Mouse (Mus musculus) ES-Bruce4 (cell line): ENCODE data around the gene Hesx1. TPM values are rescaled to one million over a fixed set of nuclear protein-coding genes. Genes with fewer than 3 reads are reported as not detected.

Experiments used
- H3K27ac ChIP-seq: 2 replicates; pipeline ENCODE4 v1.5.1; 2012; ENCODE audit warnings: low read length, inconsistent platforms; ENCODE audit not compliant: insufficient read depth
- H3K27me3 ChIP-seq: 2 replicates; pipeline ENCODE4 v1.6.1; 2012; ENCODE audit warnings: mild to moderate bottlenecking, low read length, inconsistent platforms; ENCODE audit not compliant: control insufficient read depth, poor library complexity, insufficient read depth, severe bottlenecking
- H3K36me3 ChIP-seq: 2 replicates; pipeline ENCODE4 v1.6.1; 2012; ENCODE audit warnings: inconsistent platforms, mild to moderate bottlenecking, low read length, moderate library complexity; ENCODE audit not compliant: control insufficient read depth, poor library complexity, insufficient read depth, severe bottlenecking
- H3K4me1 ChIP-seq: one replicate; pipeline ENCODE4 v1.8.1; 2011; ENCODE audit warnings: low read length; ENCODE audit not compliant: control insufficient read depth, insufficient read depth
- H3K4me3 ChIP-seq: 2 replicates; pipeline ENCODE4 v1.5.1; 2011; ENCODE audit warnings: low read depth, mild to moderate bottlenecking, low read length
- H3K9ac ChIP-seq: 2 replicates; pipeline ENCODE4 v1.6.1; 2012; ENCODE audit warnings: low read depth, mild to moderate bottlenecking, inconsistent platforms; ENCODE audit not compliant: poor library complexity, severe bottlenecking
- H3K9me3 ChIP-seq: replicated peaks from 2 replicates; pipeline ENCODE4 v1.6.1; 2012; ENCODE audit warnings: mild to moderate bottlenecking, low read length, inconsistent platforms; ENCODE audit not compliant: control insufficient read depth, poor library complexity, insufficient read depth, severe bottlenecking
- CTCF ChIP-seq: IDR thresholded peaks from one replicate; pipeline ENCODE4 v1.8.1; 2011; ENCODE audit warnings: low read depth, low read length
- EP300 ChIP-seq: IDR thresholded peaks from 2 replicates; pipeline ENCODE4 v1.6.1; 2011; ENCODE audit warnings: low read depth, low read length; ENCODE audit not compliant: insufficient read depth
- POLR2A ChIP-seq: IDR thresholded peaks from one replicate; pipeline ENCODE4 v1.8.1; 2011; ENCODE audit warnings: low read length; ENCODE audit not compliant: insufficient read depth
- polyA plus RNA-seq: library from polyadenylated mRNA; stranded (reverse); fragments of >200 nt; gene quantifications from 2 replicates; pipeline ENCODE4 v1.2.4, GENCODE M21; 2011; ENCODE audit warnings: low read depth; ENCODE audit not compliant: missing spikeins, insufficient read depth, insufficient read length

The Hesx1 gene
- polyA plus RNA-seq, 1 experiment = 3.7 TPM

GRCm38 (mm10) chr14:27017936-27018335 lies 23.7 kb downstream of the Hesx1 start:
- TF ChIP-seq CTCF = no peak
- no peak for TF ChIP-seq POLR2A
- TF ChIP-seq EP300 = no peak
- Histone ChIP-seq H3K4me3 (no peak overlapping the region), H3K9ac (no peak overlapping the region), H3K9me3 (no peaks in the 10 kb centered on the region), H3K4me1 (no peaks in the 10 kb centered on the region), H3K27ac (no peak overlapping the region), H3K36me3 (no peaks in the 10 kb centered on the region), H3K27me3 (no peaks in the 10 kb centered on the region)

GRCm38 (mm10) chr14:27019850-27020249 lies 25.6 kb downstream of the Hesx1 start:
- no peak for TF ChIP-seq EP300
- no peak for TF ChIP-seq CTCF
- TF ChIP-seq POLR2A = no peak
- no peaks in the 10 kb centered on the region for H3K9me3 ChIP-seq
- no peaks in the 10 kb centered on the region for H3K36me3 ChIP-seq
- H3K27me3 ChIP-seq = no peaks in the 10 kb centered on the region
- no peak overlapping the region for H3K9ac ChIP-seq
- H3K4me1 ChIP-seq = no peaks in the 10 kb centered on the region
- H3K4me3 ChIP-seq = no peak overlapping the region
- no peak overlapping the region for H3K27ac ChIP-seq

- H3K4me1 ChIP-seq = no peaks in the 10 kb centered on the region
- H3K27me3 ChIP-seq = no peaks in the 10 kb centered on the region
- no peak overlapping the region for H3K4me3 ChIP-seq
- H3K9me3 ChIP-seq = no peaks in the 10 kb centered on the region
- H3K36me3 ChIP-seq = no peaks in the 10 kb centered on the region
- H3K27ac ChIP-seq = no peak overlapping the region
- TF ChIP-seq CTCF = peak; percentile 92
- TF ChIP-seq POLR2A = no peak
- 0 out of 2 replicates have a peak, but pooled peaks have one; percentile 18 for TF ChIP-seq EP300
- no peak overlapping the region for H3K9ac ChIP-seq
These were observed 28.7 kb downstream of the Hesx1 start for GRCm38 (mm10) chr14:27022876-27023275.

- H3K27me3 ChIP-seq = no peaks in the 10 kb centered on the region
These were observed 30.4 kb downstream of the Hesx1 start for GRCm38 (mm10) chr14:27024664-27025063.

GRCm38 (mm10) chr14:27029771-27030173 lies 35.6 kb downstream of the Hesx1 start:
- Histone ChIP-seq H3K9me3 (no peaks in the 10 kb centered on the region), H3K4me1 (no peaks in the 10 kb centered on the region), H3K27ac (no peak overlapping the region), H3K36me3 (no peaks in the 10 kb centered on the region), H3K9ac (no peak overlapping the region), H3K27me3 (no peaks in the 10 kb centered on the region), H3K4me3 (no peak overlapping the region)
- TF ChIP-seq CTCF (peak; percentile 53), POLR2A (no peak)

More at GRCm38 (mm10) chr14:27024664-27025063, 30.4 kb downstream of the Hesx1 start:
- TF ChIP-seq POLR2A (no peak), CTCF (no peak), EP300 (no peak)
- Histone ChIP-seq H3K36me3 (no peaks in the 10 kb centered on the region), H3K4me3 (no peak overlapping the region), H3K4me1 (no peaks in the 10 kb centered on the region), H3K9me3 (no peaks in the 10 kb centered on the region), H3K9ac (no peak overlapping the region), H3K27ac (no peak overlapping the region)

GRCm38 (mm10) chr14:27031142-27031541 lies 36.9 kb downstream of the Hesx1 start:
- TF ChIP-seq CTCF = peak; percentile 75
- no peak for TF ChIP-seq EP300
- no peak for TF ChIP-seq POLR2A
- H3K9me3 ChIP-seq = no peaks in the 10 kb centered on the region; the same call in 1 of the 2 replicates

More at GRCm38 (mm10) chr14:27031142-27031541, 36.9 kb downstream of the Hesx1 start:
- Histone ChIP-seq H3K9ac (no peak overlapping the region), H3K4me3 (no peak overlapping the region), H3K4me1 (no peaks in the 10 kb centered on the region), H3K36me3 (no peaks in the 10 kb centered on the region), H3K27me3 (no peaks in the 10 kb centered on the region), H3K27ac (0 out of 2 replicates have a peak overlapping the region, but pooled peaks have one; percentile 1)
